Mouse (Mus musculus) CH12.LX (cell line): ENCODE data around the gene Pja2. TPM values are rescaled to one million over a fixed set of nuclear protein-coding genes. Genes with fewer than 3 reads are reported as not detected.

Experiments
- DNase-seq: peaks from one replicate; pipeline ENCODE4 v3.0.0-alpha.2; 2013; ENCODE audit errors: extremely low read depth
- H3K27ac ChIP-seq: 2 replicates; pipeline ENCODE4 v1.5.1; 2012; ENCODE audit warnings: low read depth, mild to moderate bottlenecking, control low read depth, moderate library complexity; ENCODE audit not compliant: insufficient read depth
- H3K27me3 ChIP-seq: replicated peaks from 2 replicates; pipeline ENCODE3; 2012; ENCODE audit warnings: inconsistent platforms
- H3K36me3 ChIP-seq, 2 experiments: replicated peaks in 1 of 2; 2 replicates each; pipeline versions ENCODE3 to v1.6.1; 2012; ENCODE audit warnings: inconsistent platforms in 1 of 2, low read length in 1 of 2, mild to moderate bottlenecking in 1 of 2, mixed read lengths in 1 of 2, moderate library complexity in 1 of 2; ENCODE audit not compliant: control insufficient read depth in 1 of 2, insufficient read depth in 1 of 2
- H3K4me1 ChIP-seq, 2 experiments: 2 replicates each; pipeline ENCODE4 v1.6.1; 2012; ENCODE audit warnings: inconsistent platforms in 1 of 2, moderate library complexity in 1 of 2; ENCODE audit not compliant: insufficient read depth in 2 of 2, control insufficient read depth in 1 of 2
- H3K4me2 ChIP-seq: 2 replicates; pipeline ENCODE4 v1.6.1; 2012; ENCODE audit warnings: low read depth, mild to moderate bottlenecking, control low read depth; ENCODE audit not compliant: poor library complexity, insufficient read depth, severe bottlenecking
- H3K4me3 ChIP-seq, 3 experiments: fragments of 150-350 bp in 1 of 3; sonication (generic) in 1 of 3; replicated peaks in 1 of 3; 2 replicates each; pipeline versions ENCODE3 to v1.5.1; 2011 to 2012; ENCODE audit warnings: low read depth in 2 of 3, low read length in 2 of 3, mild to moderate bottlenecking in 2 of 3, moderate library complexity in 2 of 3, control low read depth in 1 of 3, improper control_type of control experiment in 1 of 3, inconsistent platforms in 1 of 3, mixed read lengths in 1 of 3; ENCODE audit not compliant: poor library complexity in 1 of 3
- H3K79me2 ChIP-seq: replicated peaks from 2 replicates; pipeline ENCODE4 v1.6.1; 2012; ENCODE audit warnings: mild to moderate bottlenecking, moderate library complexity; ENCODE audit not compliant: control insufficient read depth, poor library complexity, insufficient read depth, severe bottlenecking; ENCODE audit errors: extremely low read depth
- H3K9ac ChIP-seq: 2 replicates; pipeline ENCODE4 v1.6.1; 2012; ENCODE audit warnings: low read depth, mild to moderate bottlenecking, control low read depth, moderate library complexity; ENCODE audit not compliant: insufficient read depth
- H3K9me3 ChIP-seq: replicated peaks from 2 replicates; pipeline ENCODE3; 2012; ENCODE audit warnings: low read length, inconsistent platforms, mixed read lengths
- CTCF ChIP-seq, 2 experiments: IDR thresholded peaks in 1 of 2; conservative IDR thresholded peaks in 1 of 2; 2 replicates each; pipeline ENCODE4 v1.5.1; 2011 to 2012; ENCODE audit warnings: low read depth in 2 of 2, low read length in 2 of 2, improper control_type of control experiment in 1 of 2, inconsistent platforms in 1 of 2, mild to moderate bottlenecking in 1 of 2, moderate library complexity in 1 of 2
- GABPA ChIP-seq: IDR thresholded peaks from 2 replicates; pipeline ENCODE4 v1.6.1; 2012; ENCODE audit warnings: low read depth, low read length, improper control_type of control experiment, inconsistent platforms; ENCODE audit not compliant: insufficient replicate concordance
- JUN ChIP-seq: IDR thresholded peaks from 2 replicates; pipeline ENCODE4 v1.6.1; 2011; ENCODE audit warnings: low read depth, mild to moderate bottlenecking, low read length, improper control_type of control experiment, moderate library complexity; ENCODE audit not compliant: insufficient read depth
- JUND ChIP-seq: conservative IDR thresholded peaks from 2 replicates; pipeline ENCODE4 v1.6.1; 2011; ENCODE audit warnings: low read depth, low read length, improper control_type of control experiment
- KAT2A ChIP-seq: IDR thresholded peaks from 2 replicates; pipeline ENCODE4 v1.6.1; 2012; ENCODE audit warnings: low read length, improper control_type of control experiment, inconsistent platforms; ENCODE audit not compliant: insufficient replicate concordance
- MAFK ChIP-seq: IDR thresholded peaks from 2 replicates; pipeline ENCODE4 v1.6.1; 2011; ENCODE audit warnings: low read length, improper control_type of control experiment; ENCODE audit not compliant: insufficient replicate concordance
- MAX ChIP-seq: IDR thresholded peaks from 2 replicates; pipeline ENCODE4 v1.6.1; 2011; ENCODE audit warnings: low read length, improper control_type of control experiment
- MEF2A ChIP-seq: IDR thresholded peaks from 2 replicates; pipeline ENCODE4 v1.6.1; 2014; ENCODE audit warnings: low read depth, mild to moderate bottlenecking, inconsistent platforms, low read length, improper control_type of control experiment, borderline replicate concordance
- MXI1 ChIP-seq: IDR thresholded peaks from 2 replicates; pipeline ENCODE4 v1.6.1; 2011; ENCODE audit warnings: mild to moderate bottlenecking, low read depth, low read length, improper control_type of control experiment
- MYC ChIP-seq: IDR thresholded peaks from 2 replicates; pipeline ENCODE4 v1.6.1; 2011; ENCODE audit warnings: low read depth, mild to moderate bottlenecking, improper control_type of control experiment, low read length
- NELFE ChIP-seq: IDR thresholded peaks from 2 replicates; pipeline ENCODE4 v1.6.1; 2011; ENCODE audit warnings: low read depth, low read length, improper control_type of control experiment
- RAD21 ChIP-seq: IDR thresholded peaks from 2 replicates; pipeline ENCODE4 v1.6.1; 2011; ENCODE audit warnings: low read depth, mild to moderate bottlenecking, low read length, improper control_type of control experiment, moderate library complexity
- RCOR1 ChIP-seq: conservative IDR thresholded peaks from 2 replicates; pipeline ENCODE4 v1.6.1; 2012; ENCODE audit warnings: low read depth, mild to moderate bottlenecking, inconsistent platforms, low read length, improper control_type of control experiment
- SIN3A ChIP-seq: IDR thresholded peaks from 2 replicates; pipeline ENCODE4 v1.6.1; 2012; ENCODE audit warnings: low read length, improper control_type of control experiment, inconsistent platforms
- TCF12 ChIP-seq: IDR thresholded peaks from 2 replicates; pipeline ENCODE4 v1.6.1; 2014; ENCODE audit warnings: low read depth, mild to moderate bottlenecking, inconsistent platforms, low read length, improper control_type of control experiment
- USF2 ChIP-seq: conservative IDR thresholded peaks from 2 replicates; pipeline ENCODE4 v1.6.1; 2011; ENCODE audit warnings: low read depth, low read length, improper control_type of control experiment
- ZKSCAN1 ChIP-seq: IDR thresholded peaks from 2 replicates; pipeline ENCODE4 v1.6.1; 2012; ENCODE audit warnings: low read depth, inconsistent platforms, low read length, improper control_type of control experiment, borderline replicate concordance
- dilution Hi-C: fragments of 300-500 bp; cut with MboI; formaldehyde crosslinking; loops from 2 replicates; pipeline ENCODE4 v1.14.3; 2020; ENCODE audit warnings: low sequenced_read_pairs; ENCODE audit not compliant: extremely low pct_unique_long_range_greater_than_20kb, extremely low pct_ligation_motif_present
- in situ Hi-C: fragments of 300-500 bp; cut with MboI; formaldehyde crosslinking; loops from 3 replicates; pipeline ENCODE4 v1.14.3; 2019; ENCODE audit warnings: low sequenced_read_pairs, low pct_ligation_motif_present, low pct_unique_long_range_greater_than_20kb, mixed read lengths
- polyA plus RNA-seq: library from polyadenylated mRNA; unstranded; fragments of >175 nt; gene quantifications from 2 replicates; pipeline ENCODE4 v1.2.1, GENCODE M21; 2012; ENCODE audit warnings: low read depth; ENCODE audit not compliant: insufficient read length
- total RNA-seq, 2 experiments: library from RNA; depleted of rRNA; stranded (reverse); fragments of 300-350 nt in 1 of 2; fragments of >200 nt in 1 of 2; gene quantifications; 2 replicates each; pipeline ENCODE4 v1.2.3; 2012 to 2014

Gene Pja2
- total and polyA plus RNA-seq, 3 experiments, result 10.9 to 16.2 (median 13.9) TPM

GRCm38 (mm10) chr17:64363694-64364093 is 32.0 kb upstream of the Pja2 start:
- Histone ChIP-seq H3K27me3 (no peaks in the 10 kb centered on the region), H3K4me2 (no peak overlapping the region), H3K36me3 (no peaks in the 10 kb centered on the region), H3K4me3 (no peak overlapping the region), H3K4me1 (no peaks in the 10 kb centered on the region), H3K9me3 (no peaks in the 10 kb centered on the region), H3K9ac (no peak overlapping the region), H3K27ac (no peak overlapping the region), H3K79me2 (no peaks in the 10 kb centered on the region)
- in situ Hi-C loops (no loop called here), dilution Hi-C loops (no loop called here)
- no peak for DNase-seq
- TF ChIP-seq CTCF (conservative IDR thresholded peaks at IDR 0.05 in 1 of 2, IDR thresholded peaks at IDR 0.05 in 1 of 2; ENCODE audit: low read depth in 2 of 2, low read length in 2 of 2), result no peak
- TF ChIP-seq KAT2A, result no peak
- TF ChIP-seq GABPA, result no peak
- TF ChIP-seq MYC, result no peak
- no peak for TF ChIP-seq MEF2A
- no peak for TF ChIP-seq MAFK
- TF ChIP-seq MXI1, result no peak
- TF ChIP-seq ZKSCAN1, result no peak
- no peak for TF ChIP-seq RCOR1
- TF ChIP-seq SIN3A, result no peak
- no peak for TF ChIP-seq MAX
- TF ChIP-seq USF2, result no peak
- no peak for TF ChIP-seq NELFE

DNA sequence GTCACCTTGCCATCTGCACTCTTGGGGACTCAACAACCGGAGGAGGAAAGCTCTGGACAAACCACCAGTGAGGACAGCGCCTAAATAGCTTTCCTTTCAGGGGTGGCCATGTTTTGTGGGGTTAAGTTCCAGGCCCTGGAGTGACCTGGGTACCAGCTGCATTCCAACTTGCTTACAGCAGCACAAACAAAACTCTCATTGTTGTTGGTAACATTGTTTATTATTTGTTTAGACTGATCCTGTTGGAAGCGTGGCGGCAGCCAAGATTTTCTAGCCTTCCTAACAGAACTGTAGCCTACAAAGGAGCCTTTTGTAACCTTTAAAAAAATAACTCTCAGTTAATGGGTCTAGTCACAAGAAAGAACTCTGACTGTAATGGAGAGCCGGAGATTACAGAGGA is 30.9 kb upstream of the Pja2 start:
- no peaks in the 10 kb centered on the region for H3K4me1 ChIP-seq
- H3K27me3 ChIP-seq, result no peaks in the 10 kb centered on the region
- no peak overlapping the region for H3K4me3 ChIP-seq
- H3K79me2 ChIP-seq, result no peaks in the 10 kb centered on the region
- dilution Hi-C loops, result no loop called here
- in situ Hi-C loops, result no loop called here
- H3K9ac ChIP-seq, result no peak overlapping the region
- H3K9me3 ChIP-seq, result no peaks in the 10 kb centered on the region
- H3K4me2 ChIP-seq, result no peak overlapping the region
- TF ChIP-seq MXI1 (no peak), TCF12 (no peak), JUND (no peak), RCOR1 (no peak), JUN (no peak), NELFE (no peak), RAD21 (no peak), ZKSCAN1 (no peak)
- no peaks in the 10 kb centered on the region for H3K36me3 ChIP-seq
- no peak for DNase-seq
- H3K27ac ChIP-seq, result no peak overlapping the region
